Mouse (Mus musculus): Measurements from ENCODE around the gene Plekha5.

Plekha5 gene

GRCm38 (mm10) chr6:140456393-140457163, 32.7 kb downstream of the Plekha5 start:
- no peak for DNase-seq

- DNase-seq = no peak
Measured at GRCm38 (mm10) chr6:140460398-140460797, 36.5 kb downstream of the Plekha5 start.

GRCm38 (mm10) chr6:140464818-140465217, 41.0 kb downstream of the Plekha5 start:
- DNase-seq = no peak

- peak; percentile 24 for DNase-seq
Measured at GRCm38 (mm10) chr6:140465946-140466646, 42.2 kb downstream of the Plekha5 start.

GRCm38 (mm10) chr6:140466841-140467240, 43.0 kb downstream of the Plekha5 start:
- DNase-seq = no peak

- no peak for DNase-seq
Measured at GRCm38 (mm10) chr6:140467851-140468250, 44.0 kb downstream of the Plekha5 start.

- no peak for DNase-seq
Measured at GRCm38 (mm10) chr6:140469791-140470190, 45.9 kb downstream of the Plekha5 start.

- DNase-seq = peak; percentile 21
Measured at GRCm38 (mm10) chr6:140471751-140472150, 47.9 kb downstream of the Plekha5 start.

- DNase-seq = peak; percentile 36
Measured at GRCm38 (mm10) chr6:140472345-140472744, 48.5 kb downstream of the Plekha5 start.

GRCm38 (mm10) chr6:140475393-140476087, 51.7 kb downstream of the Plekha5 start:
- no peak for DNase-seq

- DNase-seq = no peak
Measured at GRCm38 (mm10) chr6:140476981-140477380, 53.1 kb downstream of the Plekha5 start.

GRCm38 (mm10) chr6:140478031-140478430, 54.2 kb downstream of the Plekha5 start:
- no peak for DNase-seq

GRCm38 (mm10) chr6:140478943-140479342, 55.1 kb downstream of the Plekha5 start:
- DNase-seq = no peak

- DNase-seq = no peak
Measured at GRCm38 (mm10) chr6:140480425-140481081, 56.7 kb downstream of the Plekha5 start.

GRCm38 (mm10) chr6:140481701-140482460, 58.0 kb downstream of the Plekha5 start:
- no peak for DNase-seq

GRCm38 (mm10) chr6:140484170-140484569, 60.3 kb downstream of the Plekha5 start:
- DNase-seq = no peak

GRCm38 (mm10) chr6:140485636-140486035, 61.8 kb downstream of the Plekha5 start:
- DNase-seq = no peak

- DNase-seq = no peak
Measured at GRCm38 (mm10) chr6:140486685-140487084, 62.8 kb downstream of the Plekha5 start.

- no peak for DNase-seq
Measured at GRCm38 (mm10) chr6:140487489-140487888, 63.6 kb downstream of the Plekha5 start.

- no peak for DNase-seq
Measured at GRCm38 (mm10) chr6:140488673-140489072, 64.8 kb downstream of the Plekha5 start.

- DNase-seq = no peak
Measured at GRCm38 (mm10) chr6:140489570-140489969, 65.7 kb downstream of the Plekha5 start.

- DNase-seq = no peak
Measured at GRCm38 (mm10) chr6:140490220-140490619, 66.4 kb downstream of the Plekha5 start.
